ENCODE assay signal across 8 mouse cellular contexts in the genomic region with DNA sequence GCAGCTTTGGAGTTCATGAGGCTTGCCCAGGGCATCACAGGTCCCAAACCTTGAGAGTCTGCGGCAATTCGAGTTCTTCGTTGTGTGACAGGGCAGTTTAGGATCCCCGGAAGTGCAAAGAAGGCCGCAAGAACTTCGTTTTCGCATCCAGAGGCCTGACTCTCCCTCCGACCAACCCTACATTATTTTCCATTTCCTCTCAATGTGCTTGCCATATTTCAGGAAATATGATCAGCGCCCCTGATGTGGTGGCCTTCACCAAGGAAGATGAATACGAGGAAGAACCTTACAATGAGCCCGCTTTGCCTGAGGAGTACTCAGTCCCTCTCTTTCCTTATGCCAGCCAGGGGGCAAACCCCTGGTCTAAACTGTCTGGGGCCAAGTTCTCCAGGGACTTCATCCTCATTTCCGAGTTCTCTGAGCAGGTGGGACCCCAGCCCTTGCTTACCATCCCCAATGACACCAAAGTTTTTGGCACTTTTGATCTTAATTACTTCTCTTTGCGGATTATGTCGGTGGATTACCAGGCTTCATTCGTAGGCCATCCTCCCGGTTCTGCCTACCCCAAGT. TPM values are rescaled to one million over a fixed set of nuclear protein-coding genes. Genes with fewer than 3 reads are reported as not detected.
A peak's percentile ranks its signal among the peaks of the same experiment; 100 is the strongest.
DNase-seq lines count a peak whose midpoint lies in the region; ATAC-seq and TF ChIP-seq lines count a peak whose summit lies in the region.

No protein-coding gene starts in this region.

- peak overlapping the region; percentile 82 for H3K9ac ChIP-seq in neural tube, embryonic 11.5 days (ENCODE audit: low read length)
- peak overlapping the region; percentile 82 for H3K9ac ChIP-seq in limb, embryonic 14.5 days (ENCODE audit: low read depth, low read length, severe bottlenecking)
- H3K9ac ChIP-seq in stomach, embryonic 14.5 days (replicated peaks; ENCODE audit: low read depth, low read length) = peak overlapping the region; percentile 51

- WGBS in neural tube, embryonic 11.5 days = 25% methylated on average over 16 of the region's 16 CpGs
- WGBS in limb, embryonic 14.5 days = 28% methylated on average over 16 of the region's 16 CpGs
- 26% methylated on average over 16 of the region's 16 CpGs for WGBS in stomach, embryonic 14.5 days

- peaks cover 40% of the 10 kb centered on the region for H3K4me1 ChIP-seq in neural tube, embryonic 11.5 days (ENCODE audit: control insufficient read depth, insufficient read depth, low read length)
- peaks cover 54% of the 10 kb centered on the region for H3K4me1 ChIP-seq in limb, embryonic 14.5 days (ENCODE audit: control insufficient read depth, insufficient read depth, low read length)
- peaks cover 57% of the 10 kb centered on the region for H3K4me1 ChIP-seq in stomach, embryonic 14.5 days (ENCODE audit: control insufficient read depth, insufficient read depth, low read length)

- H3K4me2 ChIP-seq in neural tube, embryonic 11.5 days (ENCODE audit: low read depth) = peak overlapping the region; percentile 65
- H3K4me2 ChIP-seq in limb, embryonic 14.5 days (replicated peaks; ENCODE audit: low read depth, low read length, severe bottlenecking) = peak overlapping the region; percentile 86
- H3K4me2 ChIP-seq in stomach, embryonic 14.5 days (replicated peaks; ENCODE audit: low read depth, low read length) = peak overlapping the region; percentile 89

- H3K27ac ChIP-seq in neural tube, embryonic 11.5 days (ENCODE audit: low read depth, low read length) = no peak overlapping the region
- H3K27ac ChIP-seq in limb, embryonic 14.5 days (replicated peaks; ENCODE audit: low read depth, low read length) = peak overlapping the region; percentile 76
- peak overlapping the region; percentile 53; the same call in 1 of the 2 replicates for H3K27ac ChIP-seq in stomach, embryonic 14.5 days (ENCODE audit: low read length)

- H3K4me3 ChIP-seq in neural tube, embryonic 11.5 days (ENCODE audit: low read depth, low read length) = peak overlapping the region; percentile 85
- peak overlapping the region; percentile 60 for H3K4me3 ChIP-seq in limb, embryonic 14.5 days (replicated peaks; ENCODE audit: low read length)
- peak overlapping the region; percentile 66 for H3K4me3 ChIP-seq in stomach, embryonic 14.5 days (ENCODE audit: low read depth, low read length)

- TF ChIP-seq POLR2A in limb, embryonic 14.5 days (IDR thresholded peaks at IDR 0.05; ENCODE audit: borderline replicate concordance, extremely low read depth, insufficient read depth, insufficient read length) = no peak

- H3K36me3 ChIP-seq in neural tube, embryonic 11.5 days (ENCODE audit: control insufficient read depth, insufficient read depth, low read length) = 0 out of 2 replicates have a peak, but pooled peaks cover 2% of the 10 kb centered on the region
- H3K36me3 ChIP-seq in limb, embryonic 14.5 days (ENCODE audit: control insufficient read depth, insufficient read depth, low read length) = peaks cover 28% of the 10 kb centered on the region
- H3K36me3 ChIP-seq in stomach, embryonic 14.5 days (ENCODE audit: control insufficient read depth, insufficient read depth, low read length) = peaks cover 8% of the 10 kb centered on the region; the same call in 1 of the 2 replicates

- no peak for ATAC-seq in neural tube, embryonic 11.5 days (ENCODE audit: insufficient read depth, low FRiP score, low TSS enrichment)
- no peak for ATAC-seq in limb, embryonic 14.5 days (ENCODE audit: low FRiP score, low read depth)
- ATAC-seq in stomach, embryonic 14.5 days (ENCODE audit: insufficient number of reproducible peaks, insufficient read depth, low FRiP score, low read depth) = no peak

- no peaks in the 10 kb centered on the region for H3K9me3 ChIP-seq in neural tube, embryonic 11.5 days (ENCODE audit: control insufficient read depth, low read length)
- no peaks in the 10 kb centered on the region for H3K9me3 ChIP-seq in limb, embryonic 14.5 days (ENCODE audit: control insufficient read depth, low read length)
- H3K9me3 ChIP-seq in stomach, embryonic 14.5 days (ENCODE audit: control insufficient read depth, low read depth, low read length) = no peaks in the 10 kb centered on the region

- peak; percentile 14 for DNase-seq in cerebellum, adult 11-12 months
- DNase-seq in cerebellum, postnatal 14 days = no peak
- DNase-seq in neural tube, embryonic 11.5 days (ENCODE audit: low spot score) = no peak
- no peak for DNase-seq in neural tube, embryonic 10.5 days (ENCODE audit: extremely low spot score, low spot score)
- DNase-seq in limb, embryonic 14.5 days (ENCODE audit: low spot score) = no peak
- no peak for DNase-seq in adrenal gland, postnatal 10 days
- no peak for DNase-seq in retina, embryonic 14.5 days (ENCODE audit: low spot score)

- H3K27me3 ChIP-seq in neural tube, embryonic 11.5 days (ENCODE audit: control insufficient read depth, insufficient read depth, low read length) = no peaks in the 10 kb centered on the region
- H3K27me3 ChIP-seq in limb, embryonic 14.5 days (ENCODE audit: control insufficient read depth, insufficient read depth, low read length) = no peaks in the 10 kb centered on the region
- H3K27me3 ChIP-seq in stomach, embryonic 14.5 days (ENCODE audit: control insufficient read depth, insufficient read depth, low read length) = no peaks in the 10 kb centered on the region

RNA-seq across cellular contexts. Expression of a gene that starts 0.6 kb away (rescaled TPM):
- polyA plus RNA-seq in neural tube, embryonic 11.5 days (2014; fragmentation: Nextera tagmentation; extraction: Ambion mirVana) = 10.1 and 10.2 TPM in 2 replicates
- polyA plus RNA-seq in limb, embryonic 14.5 days (2012; rRNA removed) = 8.8 and 9.0 TPM in 2 replicates
- polyA plus RNA-seq in limb, embryonic 14.5 days (2014; fragmentation: Nextera tagmentation; extraction: Ambion mirVana) = 7.5 and 7.6 TPM in 2 replicates
- 7.0 and 7.8 TPM in 2 replicates for polyA plus RNA-seq in stomach, embryonic 14.5 days (2014; fragmentation: Nextera tagmentation; extraction: Ambion mirVana)
- total RNA-seq in adrenal gland, postnatal 10 days (2021) = 10 to 100 TPM; 19.7 to 20.7 TPM

RNA-seq across cellular contexts. Expression of a gene that starts 0.7 kb away (rescaled TPM):
- polyA plus RNA-seq in neural tube, embryonic 11.5 days (2014; fragmentation: Nextera tagmentation; extraction: Ambion mirVana) = 16.1 and 17.1 TPM in 2 replicates
- polyA plus RNA-seq in limb, embryonic 14.5 days (2012; rRNA removed) = 16.9 and 17.5 TPM in 2 replicates
- 14.3 and 16.2 TPM in 2 replicates for polyA plus RNA-seq in limb, embryonic 14.5 days (2014; fragmentation: Nextera tagmentation; extraction: Ambion mirVana)
- polyA plus RNA-seq in stomach, embryonic 14.5 days (2014; fragmentation: Nextera tagmentation; extraction: Ambion mirVana) = 13.8 and 14.7 TPM in 2 replicates
- total RNA-seq in adrenal gland, postnatal 10 days (2021) = 10 to 100 TPM in 1 of 2 experiments, 1 to 10 TPM in 1; 7.7 to 10.2 TPM

RNA-seq across cellular contexts. Expression of a gene that starts 33.6 kb away (rescaled TPM):
- polyA plus RNA-seq in neural tube, embryonic 11.5 days (2014; fragmentation: Nextera tagmentation; extraction: Ambion mirVana) = 42.0 and 44.0 TPM in 2 replicates
- polyA plus RNA-seq in limb, embryonic 14.5 days (2012; rRNA removed) = 26.4 and 30.4 TPM in 2 replicates
- polyA plus RNA-seq in limb, embryonic 14.5 days (2014; fragmentation: Nextera tagmentation; extraction: Ambion mirVana) = 33.8 and 35.9 TPM in 2 replicates
- 65.1 and 66.8 TPM in 2 replicates for polyA plus RNA-seq in stomach, embryonic 14.5 days (2014; fragmentation: Nextera tagmentation; extraction: Ambion mirVana)
- total RNA-seq in adrenal gland, postnatal 10 days (2021) = 100 to 1,000 TPM in 1 of 2 experiments, 10 to 100 TPM in 1; 89.0 to 103 TPM

RNA-seq across cellular contexts. Expression of a gene that starts 49.7 kb away (rescaled TPM):
- polyA plus RNA-seq in neural tube, embryonic 11.5 days (2014; fragmentation: Nextera tagmentation; extraction: Ambion mirVana) = 16.7 and 19.0 TPM in 2 replicates
- polyA plus RNA-seq in limb, embryonic 14.5 days (2012; rRNA removed) = 18.9 and 22.2 TPM in 2 replicates
- polyA plus RNA-seq in limb, embryonic 14.5 days (2014; fragmentation: Nextera tagmentation; extraction: Ambion mirVana) = 14.7 and 17.9 TPM in 2 replicates
- polyA plus RNA-seq in stomach, embryonic 14.5 days (2014; fragmentation: Nextera tagmentation; extraction: Ambion mirVana) = 12.9 and 13.5 TPM in 2 replicates
- total RNA-seq in adrenal gland, postnatal 10 days (2021) = 10 to 100 TPM; 31.8 to 43.9 TPM

RNA-seq across cellular contexts. Expression of a gene that starts 50.8 kb away (rescaled TPM):
- polyA plus RNA-seq in neural tube, embryonic 11.5 days (2014; fragmentation: Nextera tagmentation; extraction: Ambion mirVana) = 66.4 and 75.1 TPM in 2 replicates
- 120 and 138 TPM in 2 replicates for polyA plus RNA-seq in limb, embryonic 14.5 days (2012; rRNA removed)
- polyA plus RNA-seq in limb, embryonic 14.5 days (2014; fragmentation: Nextera tagmentation; extraction: Ambion mirVana) = 66.3 and 70.1 TPM in 2 replicates
- 67.6 and 76.2 TPM in 2 replicates for polyA plus RNA-seq in stomach, embryonic 14.5 days (2014; fragmentation: Nextera tagmentation; extraction: Ambion mirVana)
- 100 to 1,000 TPM; 105 to 118 TPM for total RNA-seq in adrenal gland, postnatal 10 days (2021)
